ENCODE assay signal across 8 mouse cellular contexts in the genomic region with DNA sequence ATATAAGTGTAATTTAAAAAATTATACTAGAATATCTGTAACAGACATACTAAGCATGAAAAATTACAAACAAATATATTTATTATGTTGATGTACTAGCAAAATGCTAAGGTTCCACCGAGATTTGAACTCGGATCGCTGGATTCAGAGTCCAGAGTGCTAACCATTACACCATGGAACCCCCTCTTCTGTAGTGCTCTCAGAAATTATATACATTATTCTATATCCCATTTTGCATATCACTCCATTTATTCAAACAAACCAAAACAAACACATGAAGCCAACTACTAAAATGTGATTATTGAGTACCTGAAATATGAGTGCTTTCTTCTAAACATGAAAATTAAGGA. TPM values are rescaled to one million over a fixed set of nuclear protein-coding genes. Genes with fewer than 3 reads are reported as not detected.
DNase-seq lines count a peak whose midpoint lies in the region; ATAC-seq and TF ChIP-seq lines count a peak whose summit lies in the region.

No protein-coding gene starts in this region.

- H3K4me2 ChIP-seq in forebrain, embryonic 15.5 days (replicated peaks), result peak overlapping the region; percentile 89; the same call in 1 of the 2 replicates
- no peak overlapping the region for H3K4me2 ChIP-seq in intestine, embryonic 15.5 days (replicated peaks)
- peak overlapping the region; percentile 90 for H3K4me2 ChIP-seq in limb, embryonic 14.5 days (replicated peaks; ENCODE audit: low read depth, low read length, severe bottlenecking)
- H3K4me2 ChIP-seq in midbrain, embryonic 16.5 days (ENCODE audit: low read length), result peak overlapping the region; percentile 90

- H3K4me3 ChIP-seq in forebrain, embryonic 15.5 days, result peak overlapping the region; percentile 64
- no peak overlapping the region for H3K4me3 ChIP-seq in intestine, embryonic 15.5 days (replicated peaks)
- peak overlapping the region; percentile 74 for H3K4me3 ChIP-seq in limb, embryonic 14.5 days (replicated peaks; ENCODE audit: low read length)
- peak overlapping the region; percentile 79; the same call in 1 of the 2 replicates for H3K4me3 ChIP-seq in midbrain, embryonic 16.5 days (ENCODE audit: low read depth, low read length)

- H3K9me3 ChIP-seq in forebrain, embryonic 15.5 days, result no peaks in the 10 kb centered on the region
- H3K9me3 ChIP-seq in intestine, embryonic 15.5 days, result no peaks in the 10 kb centered on the region
- no peaks in the 10 kb centered on the region for H3K9me3 ChIP-seq in limb, embryonic 14.5 days (ENCODE audit: control insufficient read depth, low read length)
- no peaks in the 10 kb centered on the region for H3K9me3 ChIP-seq in midbrain, embryonic 16.5 days (replicated peaks; ENCODE audit: control insufficient read depth, low read length, poor library complexity, severe bottlenecking)

- H3K4me1 ChIP-seq in forebrain, embryonic 15.5 days, result peaks cover 35% of the 10 kb centered on the region
- peaks cover 29% of the 10 kb centered on the region for H3K4me1 ChIP-seq in intestine, embryonic 15.5 days (replicated peaks)
- H3K4me1 ChIP-seq in limb, embryonic 14.5 days (ENCODE audit: control insufficient read depth, insufficient read depth, low read length), result peaks cover 20% of the 10 kb centered on the region
- peaks cover 23% of the 10 kb centered on the region for H3K4me1 ChIP-seq in midbrain, embryonic 16.5 days (ENCODE audit: control insufficient read depth, insufficient read depth, low read length)

- no peak overlapping the region for H3K9ac ChIP-seq in forebrain, embryonic 15.5 days (replicated peaks)
- H3K9ac ChIP-seq in intestine, embryonic 15.5 days, result no peak overlapping the region
- H3K9ac ChIP-seq in limb, embryonic 14.5 days (ENCODE audit: low read depth, low read length, severe bottlenecking), result no peak overlapping the region
- H3K9ac ChIP-seq in midbrain, embryonic 16.5 days (ENCODE audit: low read depth, low read length), result no peak overlapping the region

- 0% methylated on average over 3 of the region's 3 CpGs for WGBS in forebrain, embryonic 15.5 days
- under 1% methylated on average over 3 of the region's 3 CpGs for WGBS in intestine, embryonic 15.5 days
- WGBS in limb, embryonic 14.5 days, result 0% methylated on average over 3 of the region's 3 CpGs
- 0% methylated on average over 3 of the region's 3 CpGs for WGBS in midbrain, embryonic 16.5 days

- H3K27me3 ChIP-seq in forebrain, embryonic 15.5 days, result no peaks in the 10 kb centered on the region
- H3K27me3 ChIP-seq in intestine, embryonic 15.5 days (replicated peaks), result no peaks in the 10 kb centered on the region
- H3K27me3 ChIP-seq in limb, embryonic 14.5 days (ENCODE audit: control insufficient read depth, insufficient read depth, low read length), result no peaks in the 10 kb centered on the region
- peaks cover 4% of the 10 kb centered on the region for H3K27me3 ChIP-seq in midbrain, embryonic 16.5 days (ENCODE audit: control insufficient read depth, insufficient read depth, low read depth, low read length)

- DNase-seq in kidney, adult 18-20 months, result peak; percentile 66
- DNase-seq in kidney, adult 11 months, result no peak
- DNase-seq in cerebellum, adult 11-12 months, result peak; percentile 56
- peak; percentile 91 for DNase-seq in limb, embryonic 14.5 days (ENCODE audit: low spot score)
- peak; percentile 66 for DNase-seq in testis, postnatal 14 days (ENCODE audit: low spot score)

- no peak overlapping the region for H3K27ac ChIP-seq in forebrain, embryonic 15.5 days (replicated peaks)
- H3K27ac ChIP-seq in intestine, embryonic 15.5 days, result no peak overlapping the region
- H3K27ac ChIP-seq in limb, embryonic 14.5 days (replicated peaks; ENCODE audit: low read depth, low read length), result no peak overlapping the region
- H3K27ac ChIP-seq in midbrain, embryonic 16.5 days (ENCODE audit: low read length), result no peak overlapping the region

- ATAC-seq in forebrain, embryonic 15.5 days (replicated peaks), result peak; percentile 29; the same call in 1 of the 2 replicates
- ATAC-seq in intestine, embryonic 15.5 days, result peak; percentile 50
- ATAC-seq in limb, embryonic 14.5 days (ENCODE audit: low FRiP score, low read depth), result peak; percentile 76
- peak; percentile 50 for ATAC-seq in midbrain, embryonic 16.5 days

- TF ChIP-seq POLR2A in limb, embryonic 14.5 days (IDR thresholded peaks at IDR 0.05; ENCODE audit: borderline replicate concordance, extremely low read depth, insufficient read depth, insufficient read length), result no peak

- H3K36me3 ChIP-seq in forebrain, embryonic 15.5 days, result no peaks in the 10 kb centered on the region
- no peaks in the 10 kb centered on the region for H3K36me3 ChIP-seq in intestine, embryonic 15.5 days
- H3K36me3 ChIP-seq in limb, embryonic 14.5 days (ENCODE audit: control insufficient read depth, insufficient read depth, low read length), result no peaks in the 10 kb centered on the region
- no peaks in the 10 kb centered on the region for H3K36me3 ChIP-seq in midbrain, embryonic 16.5 days (ENCODE audit: control insufficient read depth, insufficient read depth, low read length)

RNA-seq across cellular contexts. Expression of a gene that starts 1.2 kb away (rescaled TPM):
- 2.2 and 3.6 TPM in 2 replicates for polyA plus RNA-seq in forebrain, embryonic 15.5 days (2015; fragmentation: Nextera tagmentation; extraction: Ambion mirVana)
- 0.19 and 0.29 TPM in 2 replicates for polyA plus RNA-seq in intestine, embryonic 15.5 days (2015; fragmentation: Nextera tagmentation; extraction: Ambion mirVana)
- 1.6 TPM in 2 replicates for polyA plus RNA-seq in limb, embryonic 14.5 days (2012; rRNA removed)
- polyA plus RNA-seq in limb, embryonic 14.5 days (2014; fragmentation: Nextera tagmentation; extraction: Ambion mirVana), result 1.6 and 2.2 TPM in 2 replicates
- polyA plus RNA-seq in midbrain, embryonic 16.5 days (2015; fragmentation: Nextera tagmentation; extraction: Ambion mirVana), result 9.0 and 11.5 TPM in 2 replicates

RNA-seq across cellular contexts. Expression of a gene that starts 2.1 kb away (rescaled TPM):
- 0.31 and 0.38 TPM in 2 replicates for polyA plus RNA-seq in forebrain, embryonic 15.5 days (2015; fragmentation: Nextera tagmentation; extraction: Ambion mirVana)
- polyA plus RNA-seq in intestine, embryonic 15.5 days (2015; fragmentation: Nextera tagmentation; extraction: Ambion mirVana), result 0.29 and 0.34 TPM in 2 replicates
- 1.1 and 1.4 TPM in 2 replicates for polyA plus RNA-seq in limb, embryonic 14.5 days (2012; rRNA removed)
- 0.41 and 0.77 TPM in 2 replicates for polyA plus RNA-seq in limb, embryonic 14.5 days (2014; fragmentation: Nextera tagmentation; extraction: Ambion mirVana)
- polyA plus RNA-seq in midbrain, embryonic 16.5 days (2015; fragmentation: Nextera tagmentation; extraction: Ambion mirVana), result 0.49 and 0.65 TPM in 2 replicates

RNA-seq across cellular contexts. Expression of a gene that starts 4.3 kb away (rescaled TPM):
- 0.42 and 0.46 TPM in 2 replicates for polyA plus RNA-seq in forebrain, embryonic 15.5 days (2015; fragmentation: Nextera tagmentation; extraction: Ambion mirVana)
- 0.62 and 0.70 TPM in 2 replicates for polyA plus RNA-seq in intestine, embryonic 15.5 days (2015; fragmentation: Nextera tagmentation; extraction: Ambion mirVana)
- polyA plus RNA-seq in limb, embryonic 14.5 days (2012; rRNA removed), result 1.1 and 1.4 TPM in 2 replicates
- polyA plus RNA-seq in limb, embryonic 14.5 days (2014; fragmentation: Nextera tagmentation; extraction: Ambion mirVana), result 0.30 and 0.77 TPM in 2 replicates
- 0.75 and 1.1 TPM in 2 replicates for polyA plus RNA-seq in midbrain, embryonic 16.5 days (2015; fragmentation: Nextera tagmentation; extraction: Ambion mirVana)

RNA-seq across cellular contexts. Expression of a gene that starts 29.5 kb away (rescaled TPM):
- polyA plus RNA-seq in forebrain, embryonic 15.5 days (2015; fragmentation: Nextera tagmentation; extraction: Ambion mirVana), result 7.6 and 8.2 TPM in 2 replicates
- 11.9 and 15.6 TPM in 2 replicates for polyA plus RNA-seq in intestine, embryonic 15.5 days (2015; fragmentation: Nextera tagmentation; extraction: Ambion mirVana)
- polyA plus RNA-seq in limb, embryonic 14.5 days (2012; rRNA removed), result 19.3 and 25.4 TPM in 2 replicates
- 16.0 and 22.5 TPM in 2 replicates for polyA plus RNA-seq in limb, embryonic 14.5 days (2014; fragmentation: Nextera tagmentation; extraction: Ambion mirVana)
- 12.4 TPM in 2 replicates for polyA plus RNA-seq in midbrain, embryonic 16.5 days (2015; fragmentation: Nextera tagmentation; extraction: Ambion mirVana)

RNA-seq across cellular contexts. Expression of a gene that starts 32.3 kb away (rescaled TPM):
- polyA plus RNA-seq in forebrain, embryonic 15.5 days (2015; fragmentation: Nextera tagmentation; extraction: Ambion mirVana), result not detected in 2 replicates
- polyA plus RNA-seq in intestine, embryonic 15.5 days (2015; fragmentation: Nextera tagmentation; extraction: Ambion mirVana), result 0.35 and 0.43 TPM in 2 replicates
- 0.24 and 0.26 TPM in 2 replicates for polyA plus RNA-seq in limb, embryonic 14.5 days (2012; rRNA removed)
- 0.26 and 0.83 TPM in 2 replicates for polyA plus RNA-seq in limb, embryonic 14.5 days (2014; fragmentation: Nextera tagmentation; extraction: Ambion mirVana)
- 0.50 and 0.53 TPM in 2 replicates for polyA plus RNA-seq in midbrain, embryonic 16.5 days (2015; fragmentation: Nextera tagmentation; extraction: Ambion mirVana)
